Mouse (Mus musculus): ENCODE data around the gene Lgals3bp. TPM values are rescaled to one million over a fixed set of nuclear protein-coding genes. Genes with fewer than 3 reads are reported as not detected.

The Lgals3bp gene
- polyA plus RNA-seq, 1 experiment = 6.1 TPM

DNA sequence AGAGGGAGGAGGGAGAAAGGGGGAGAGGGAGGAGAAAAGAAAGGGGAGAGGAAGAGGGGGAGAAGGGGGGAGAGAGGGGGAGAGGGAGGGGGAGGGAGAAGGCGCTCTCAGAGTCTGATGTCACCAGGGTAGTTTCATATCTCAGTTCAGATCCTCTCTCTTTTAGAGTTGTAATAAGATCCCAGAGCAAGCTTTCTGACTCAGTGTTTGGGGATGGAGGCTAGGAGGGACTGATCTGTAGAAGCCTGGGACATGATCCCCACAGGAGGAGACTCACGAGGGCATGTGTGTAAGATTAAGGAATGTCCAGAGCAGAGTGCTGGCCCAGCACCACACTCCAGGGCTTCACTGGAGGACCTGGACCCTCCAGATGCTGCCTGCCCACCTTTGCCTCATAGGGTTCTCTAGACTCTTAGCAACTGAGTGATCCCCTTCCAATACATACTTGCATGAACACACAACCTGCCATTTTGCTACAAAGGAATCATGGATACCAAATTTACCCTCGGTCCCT lies 25.4 kb upstream of the Lgals3bp start:
- no peak overlapping the region for H3K27ac ChIP-seq (ENCODE audit: insufficient read depth, low read length)
- peaks cover 4% of the 10 kb centered on the region for H3K4me1 ChIP-seq (ENCODE audit: control insufficient read depth, insufficient read depth, low read length)
- TF ChIP-seq CTCF (IDR thresholded peaks at IDR 0.05; ENCODE audit: low read depth, low read length) (no peak), POLR2A (IDR thresholded peaks at IDR 0.05; ENCODE audit: insufficient read depth, low read length) (no peak), EP300 (IDR thresholded peaks at IDR 0.05; ENCODE audit: insufficient read depth, low read depth, low read length) (no peak)
- H3K9me3 ChIP-seq (replicated peaks; ENCODE audit: control insufficient read depth, insufficient read depth, low read length, poor library complexity, severe bottlenecking) = no peaks in the 10 kb centered on the region
- no peak overlapping the region for H3K4me3 ChIP-seq (ENCODE audit: low read depth, low read length)
- H3K36me3 ChIP-seq (ENCODE audit: control insufficient read depth, insufficient read depth, low read length, poor library complexity, severe bottlenecking) = no peaks in the 10 kb centered on the region
- no peaks in the 10 kb centered on the region for H3K27me3 ChIP-seq (ENCODE audit: control insufficient read depth, insufficient read depth, low read length, poor library complexity, severe bottlenecking)
- no peak overlapping the region for H3K9ac ChIP-seq (ENCODE audit: low read depth, poor library complexity, severe bottlenecking)

DNA sequence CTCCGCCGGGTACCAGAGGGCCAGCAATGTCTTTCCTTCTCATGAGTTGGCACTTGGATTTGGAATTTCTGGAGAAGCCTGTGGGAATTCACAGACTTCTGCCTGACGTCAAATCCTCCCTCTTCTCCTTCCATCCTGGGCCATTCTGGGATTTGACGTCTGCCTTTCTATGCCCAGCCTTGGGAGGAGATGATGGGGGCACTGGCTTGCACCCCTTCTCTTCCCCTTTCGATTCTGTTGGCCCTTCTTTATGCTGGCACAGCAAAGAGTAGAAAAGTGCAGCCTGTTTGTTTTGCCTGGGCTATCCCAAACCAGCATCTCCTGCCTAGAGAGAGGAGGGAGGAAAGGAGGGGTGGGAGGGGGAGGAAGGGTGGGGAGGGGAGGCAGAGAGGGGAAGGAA lies 24.9 kb upstream of the Lgals3bp start:
- Histone ChIP-seq H3K9me3 (replicated peaks; ENCODE audit: control insufficient read depth, insufficient read depth, low read length, poor library complexity, severe bottlenecking) (no peaks in the 10 kb centered on the region), H3K9ac (ENCODE audit: low read depth, poor library complexity, severe bottlenecking) (no peak overlapping the region), H3K27ac (ENCODE audit: insufficient read depth, low read length) (no peak overlapping the region), H3K4me1 (ENCODE audit: control insufficient read depth, insufficient read depth, low read length) (peaks cover 4% of the 10 kb centered on the region), H3K36me3 (ENCODE audit: control insufficient read depth, insufficient read depth, low read length, poor library complexity, severe bottlenecking) (no peaks in the 10 kb centered on the region), H3K4me3 (ENCODE audit: low read depth, low read length) (no peak overlapping the region), H3K27me3 (ENCODE audit: control insufficient read depth, insufficient read depth, low read length, poor library complexity, severe bottlenecking) (no peaks in the 10 kb centered on the region)
- TF ChIP-seq CTCF (IDR thresholded peaks at IDR 0.05; ENCODE audit: low read depth, low read length) = no peak
- TF ChIP-seq POLR2A (IDR thresholded peaks at IDR 0.05; ENCODE audit: insufficient read depth, low read length) = no peak

DNA sequence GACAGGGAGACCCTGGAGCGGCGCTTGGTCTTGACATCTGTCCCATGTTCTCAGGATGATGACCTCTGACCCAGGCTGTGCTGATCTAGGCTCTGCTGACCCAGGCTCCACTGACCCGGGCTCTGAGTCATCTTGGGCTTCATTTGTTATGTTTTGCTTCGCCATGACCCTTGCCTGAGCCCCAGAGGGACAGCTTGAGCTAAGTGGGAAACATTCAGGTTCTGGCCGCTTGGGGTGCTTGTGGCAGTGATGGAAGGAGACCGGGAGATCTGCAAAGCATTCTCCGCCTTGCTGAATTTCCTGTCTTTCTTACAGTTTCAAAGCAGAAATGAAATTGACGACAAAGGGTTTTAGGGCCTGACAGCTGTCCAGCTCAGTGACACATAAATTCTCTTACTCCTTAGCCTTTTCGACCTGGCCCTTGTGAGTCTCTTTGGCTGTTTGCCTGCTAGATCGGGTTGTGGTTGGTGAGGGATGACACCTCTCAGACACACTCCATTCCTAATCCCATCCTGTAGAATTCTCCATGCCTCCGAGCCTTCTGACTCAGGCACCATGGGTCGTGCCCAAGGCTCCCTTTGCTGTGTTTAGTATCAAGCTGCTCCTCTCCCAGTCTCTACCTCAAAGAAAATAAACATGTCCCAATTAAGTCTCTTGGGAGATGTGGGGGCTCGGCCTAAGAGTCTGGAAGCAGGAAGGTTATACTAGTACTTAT lies 22.9 kb upstream of the Lgals3bp start:
- no peak overlapping the region for H3K27ac ChIP-seq (ENCODE audit: insufficient read depth, low read length)
- peaks cover 4% of the 10 kb centered on the region for H3K4me1 ChIP-seq (ENCODE audit: control insufficient read depth, insufficient read depth, low read length)
- no peaks in the 10 kb centered on the region for H3K9me3 ChIP-seq (replicated peaks; ENCODE audit: control insufficient read depth, insufficient read depth, low read length, poor library complexity, severe bottlenecking)
- H3K36me3 ChIP-seq (ENCODE audit: control insufficient read depth, insufficient read depth, low read length, poor library complexity, severe bottlenecking) = no peaks in the 10 kb centered on the region
- no peak overlapping the region for H3K4me3 ChIP-seq (ENCODE audit: low read depth, low read length)
- no peaks in the 10 kb centered on the region for H3K27me3 ChIP-seq (ENCODE audit: control insufficient read depth, insufficient read depth, low read length, poor library complexity, severe bottlenecking)
- H3K9ac ChIP-seq (ENCODE audit: low read depth, poor library complexity, severe bottlenecking) = no peak overlapping the region
- TF ChIP-seq POLR2A (IDR thresholded peaks at IDR 0.05; ENCODE audit: insufficient read depth, low read length) (no peak), EP300 (IDR thresholded peaks at IDR 0.05; ENCODE audit: insufficient read depth, low read depth, low read length) (no peak), CTCF (IDR thresholded peaks at IDR 0.05; ENCODE audit: low read depth, low read length) (no peak)

DNA sequence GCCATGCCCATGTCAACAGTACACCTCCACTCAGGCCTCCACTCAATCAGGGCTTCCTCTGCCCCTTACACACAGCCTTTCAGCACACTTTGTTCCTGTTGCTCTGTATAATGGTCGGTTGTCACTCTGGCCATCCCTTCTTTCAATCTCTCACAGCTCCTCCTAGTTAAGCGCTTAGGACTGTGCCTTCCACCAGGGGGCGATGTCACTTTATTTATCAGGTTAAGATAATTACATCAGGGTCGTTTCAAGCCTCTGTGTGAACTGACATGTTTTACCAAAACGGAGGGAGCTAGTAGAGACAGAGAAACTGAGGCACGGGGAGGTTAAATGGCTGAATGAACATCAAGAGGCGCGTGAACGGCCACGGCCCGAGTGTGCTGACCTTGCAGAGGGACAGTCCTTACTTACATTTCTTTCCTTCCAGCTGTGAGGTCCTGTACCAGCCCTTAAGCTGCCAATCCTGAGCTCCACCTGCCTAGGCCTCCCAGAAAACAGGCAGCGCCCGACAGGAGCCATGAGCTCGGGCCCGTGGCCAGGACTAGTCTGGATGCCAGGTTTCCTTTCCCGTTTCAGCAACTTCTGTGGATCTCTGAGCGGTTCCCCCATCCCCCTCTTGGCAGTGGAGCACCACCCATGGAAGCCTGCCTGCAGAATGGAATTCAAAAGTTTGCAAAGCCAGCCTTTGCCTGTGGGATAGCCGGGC lies 21.5 kb upstream of the Lgals3bp start:
- Histone ChIP-seq H3K9ac (ENCODE audit: low read depth, poor library complexity, severe bottlenecking) (no peak overlapping the region), H3K4me1 (ENCODE audit: control insufficient read depth, insufficient read depth, low read length) (no peaks in the 10 kb centered on the region)

DNA sequence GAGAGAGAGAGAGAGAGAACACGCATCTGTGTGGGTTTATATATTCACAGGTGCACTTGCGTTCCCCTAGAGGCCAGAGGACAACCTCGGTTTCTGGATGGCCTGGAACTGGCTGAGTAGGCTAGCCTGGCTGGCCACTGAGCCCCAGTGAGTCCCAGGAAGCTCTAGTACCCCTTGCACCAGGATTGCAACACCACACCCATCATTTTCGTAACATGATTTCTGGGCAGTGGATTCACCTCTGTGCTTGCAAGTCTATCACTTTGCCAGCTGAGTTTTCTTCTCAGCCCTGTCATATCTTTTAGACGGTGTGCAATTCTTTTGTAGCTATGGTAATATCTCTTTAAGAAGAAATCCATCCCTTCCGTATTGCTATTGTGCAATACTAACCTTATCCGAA lies 18.4 kb upstream of the Lgals3bp start:
- Histone ChIP-seq H3K27me3 (ENCODE audit: control insufficient read depth, insufficient read depth, low read length, poor library complexity, severe bottlenecking) (no peaks in the 10 kb centered on the region), H3K9ac (ENCODE audit: low read depth, poor library complexity, severe bottlenecking) (no peak overlapping the region), H3K4me1 (ENCODE audit: control insufficient read depth, insufficient read depth, low read length) (peaks cover 2% of the 10 kb centered on the region), H3K9me3 (replicated peaks; ENCODE audit: control insufficient read depth, insufficient read depth, low read length, poor library complexity, severe bottlenecking) (no peaks in the 10 kb centered on the region), H3K36me3 (ENCODE audit: control insufficient read depth, insufficient read depth, low read length, poor library complexity, severe bottlenecking) (no peaks in the 10 kb centered on the region), H3K27ac (ENCODE audit: insufficient read depth, low read length) (no peak overlapping the region), H3K4me3 (ENCODE audit: low read depth, low read length) (no peak overlapping the region)
- TF ChIP-seq POLR2A (IDR thresholded peaks at IDR 0.05; ENCODE audit: insufficient read depth, low read length) (no peak), EP300 (IDR thresholded peaks at IDR 0.05; ENCODE audit: insufficient read depth, low read depth, low read length) (no peak), CTCF (IDR thresholded peaks at IDR 0.05; ENCODE audit: low read depth, low read length) (no peak)

More for the DNA sequence above, 21.5 kb upstream of the Lgals3bp start:
- TF ChIP-seq CTCF (IDR thresholded peaks at IDR 0.05; ENCODE audit: low read depth, low read length) (peak; percentile 24), EP300 (IDR thresholded peaks at IDR 0.05; ENCODE audit: insufficient read depth, low read depth, low read length) (no peak)
- Histone ChIP-seq H3K9me3 (replicated peaks; ENCODE audit: control insufficient read depth, insufficient read depth, low read length, poor library complexity, severe bottlenecking) (no peaks in the 10 kb centered on the region), H3K27ac (ENCODE audit: insufficient read depth, low read length) (no peak overlapping the region), H3K27me3 (ENCODE audit: control insufficient read depth, insufficient read depth, low read length, poor library complexity, severe bottlenecking) (no peaks in the 10 kb centered on the region), H3K36me3 (ENCODE audit: control insufficient read depth, insufficient read depth, low read length, poor library complexity, severe bottlenecking) (no peaks in the 10 kb centered on the region), H3K4me3 (ENCODE audit: low read depth, low read length) (no peak overlapping the region)

Data from ES-Bruce4 (cell line).